Mouse (Mus musculus) embryo, embryonic 11 days (tissue): Measurements from ENCODE around the gene Vmn2r103.

ENCODE experiments used
- DNase-seq: peaks from one replicate; pipeline ENCODE4 v3.0.0-alpha.2; 2015

Vmn2r103 gene

DNA sequence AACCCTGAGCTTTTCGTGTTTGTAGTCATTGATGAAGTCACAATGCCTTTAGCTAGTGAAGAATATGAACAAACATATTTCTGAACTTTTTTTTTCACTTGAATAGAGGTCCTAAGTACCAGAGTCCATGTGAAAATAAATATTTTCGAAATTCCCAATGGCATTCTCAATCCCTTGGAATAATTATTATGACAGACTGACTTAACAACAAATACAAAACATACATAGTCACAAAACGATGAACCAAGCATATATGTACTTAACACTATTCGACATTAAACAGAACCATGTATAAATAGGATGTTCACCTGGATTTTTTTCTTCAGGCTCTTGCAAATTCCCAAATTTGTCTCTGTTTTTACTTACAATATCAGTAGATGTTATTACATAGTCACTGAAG is at the start of gene Vmn2r103:
TSS of gene Vmn2r103 (plus strand) at position 301 of the 400 bp plus-strand sequence.
- DNase-seq = no peak

DNA sequence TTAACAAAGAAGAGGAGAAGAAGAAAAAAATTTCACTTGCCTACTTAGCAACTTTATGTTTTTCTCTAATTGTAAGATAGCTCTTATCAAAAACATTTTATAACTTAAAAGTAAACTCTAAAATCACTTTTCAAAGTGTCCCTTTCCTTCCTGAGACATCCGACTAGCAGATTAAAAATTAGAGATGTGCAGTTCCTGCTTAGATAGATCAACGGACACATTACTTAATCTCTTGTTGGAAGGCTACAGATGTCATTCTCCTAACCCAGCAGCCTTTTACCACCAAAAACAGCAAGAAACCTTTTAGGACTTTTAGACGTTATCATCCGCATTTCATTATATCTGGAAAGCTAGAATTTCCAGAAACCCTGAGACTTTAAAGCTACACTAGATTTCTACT is 5.8 kb downstream of the Vmn2r103 start:
- no peak for DNase-seq

DNA sequence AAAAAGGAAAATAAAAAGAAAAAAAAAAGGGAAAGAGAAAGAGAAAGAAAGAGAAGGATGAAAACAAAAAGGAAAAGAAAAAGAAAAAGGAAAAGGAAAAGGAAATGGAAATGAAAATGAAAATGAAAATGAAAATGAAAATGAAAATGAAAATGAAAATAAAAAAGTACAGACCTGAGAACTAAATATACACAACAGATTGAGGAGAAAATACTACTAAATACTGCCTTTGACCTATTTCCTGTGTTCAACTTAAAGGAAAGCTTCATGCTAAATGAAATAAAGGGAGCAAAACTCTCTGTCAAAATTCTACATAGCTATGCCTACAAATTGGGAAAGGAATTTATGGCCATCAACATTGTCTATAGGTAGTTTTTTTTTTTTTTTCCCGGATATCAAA is 16.1 kb downstream of the Vmn2r103 start:
- no peak for DNase-seq
